Mouse (Mus musculus) embryonic facial prominence, embryonic 10.5 days (tissue): Measurements from ENCODE around the gene Ccdc175. TPM values are rescaled to one million over a fixed set of nuclear protein-coding genes. Genes with fewer than 3 reads are reported as not detected.

Source experiments
- DNase-seq: peaks from one replicate; pipeline ENCODE4 v3.0.0-alpha.2; 2017; ENCODE audit warnings: low spot score
- H3K27ac ChIP-seq: fragments of 300-500 bp; sonication (generic); replicated peaks from 2 replicates; pipeline ENCODE4 v1.5.1; 2016; ENCODE audit warnings: mild to moderate bottlenecking
- H3K27me3 ChIP-seq: fragments of 300-500 bp; sonication (generic); replicated peaks from 2 replicates; pipeline ENCODE4 v1.6.1; 2016; ENCODE audit warnings: low read depth, mild to moderate bottlenecking; ENCODE audit not compliant: poor library complexity, severe bottlenecking
- H3K36me3 ChIP-seq: fragments of 300-500 bp; sonication (generic); replicated peaks from 2 replicates; pipeline ENCODE4 v1.6.1; 2016; ENCODE audit warnings: mild to moderate bottlenecking, moderate library complexity
- H3K4me1 ChIP-seq: fragments of 300-500 bp; sonication (generic); 2 replicates; pipeline ENCODE4 v1.6.1; 2016
- H3K4me3 ChIP-seq: fragments of 300-500 bp; sonication (generic); 2 replicates; pipeline ENCODE4 v1.5.1; 2016; ENCODE audit warnings: mild to moderate bottlenecking, moderate library complexity
- H3K9me3 ChIP-seq: fragments of 300-500 bp; sonication (generic); 2 replicates; pipeline ENCODE4 v1.6.1; 2016; ENCODE audit warnings: mild to moderate bottlenecking
- WGBS: fragments of 180-500 bp; shearing (Covaris S2); methylation state at CpG from one replicate; pipeline ENCODE4 v1.1.7; 2016; 5-methylcytosine and 5-hydroxymethylcytosine counted together
- microRNA-seq: library from miRNA; unstranded; fragments of <30 nt; microRNA quantifications from one replicate; pipeline ENCODE4, GENCODE M21; 2017
- polyA plus RNA-seq: library from polyadenylated mRNA; unstranded; fragments of >200 nt; fragmentation: Nextera tagmentation; extraction: Ambion mirVana; gene quantifications from 2 replicates; pipeline ENCODE4 v1.2.1, GENCODE M21; 2016

The Ccdc175 gene
- polyA plus RNA-seq, 1 experiment from 2014 or later: not detected

DNA sequence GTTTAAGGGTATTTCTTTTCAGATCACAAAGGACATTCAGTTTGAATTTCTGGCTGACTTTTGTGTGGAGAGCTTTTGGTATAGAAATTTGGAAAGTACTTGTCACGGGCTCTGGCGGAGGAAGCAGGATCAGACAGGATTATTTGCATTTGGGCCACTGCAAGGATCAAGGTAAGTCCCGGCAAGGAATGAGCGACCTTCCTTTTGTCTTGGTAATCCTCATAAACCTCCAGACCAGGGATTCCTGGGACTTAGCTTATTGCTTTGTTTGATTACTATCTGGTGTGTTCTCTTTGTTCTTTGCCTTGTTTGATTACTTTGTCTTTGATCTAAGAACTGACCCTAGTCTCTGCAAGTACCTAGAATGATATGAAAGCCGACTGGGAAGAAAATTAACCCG lies 131.0 kb downstream of the Ccdc175 start:
- 0 out of 2 replicates have a peak, but pooled peaks cover 6% of the 10 kb centered on the region for H3K9me3 ChIP-seq
- no peaks in the 10 kb centered on the region for H3K36me3 ChIP-seq
- H3K4me1 ChIP-seq: no peaks in the 10 kb centered on the region
- WGBS: 33% methylated on average over 6 of the region's 6 CpGs
- H3K4me3 ChIP-seq: no peak overlapping the region
- H3K27ac ChIP-seq: no peak overlapping the region
- H3K27me3 ChIP-seq: 0 out of 2 replicates have a peak, but pooled peaks cover 5% of the 10 kb centered on the region
- DNase-seq: no peak

DNA sequence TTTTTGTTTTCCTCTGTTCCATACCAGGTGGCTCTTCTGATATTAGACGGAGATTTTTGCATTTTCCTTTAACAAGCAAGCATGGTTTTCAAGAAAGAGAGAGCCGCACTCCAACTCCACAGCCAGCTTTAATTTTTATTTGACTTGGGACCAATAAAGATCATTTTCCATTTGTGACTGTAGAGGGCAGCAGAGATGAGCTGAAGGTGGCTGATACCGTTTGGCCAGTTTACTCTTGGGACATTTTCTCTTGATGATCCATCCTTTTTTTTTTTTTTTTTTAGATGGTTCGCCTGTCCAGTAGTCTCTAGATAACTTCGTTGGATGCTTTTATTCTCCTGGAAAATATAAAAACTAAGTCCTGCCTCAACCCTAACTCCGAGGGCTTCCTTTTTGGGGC lies 131.5 kb downstream of the Ccdc175 start:
- 46% methylated on average over 6 of the region's 6 CpGs for WGBS

DNA sequence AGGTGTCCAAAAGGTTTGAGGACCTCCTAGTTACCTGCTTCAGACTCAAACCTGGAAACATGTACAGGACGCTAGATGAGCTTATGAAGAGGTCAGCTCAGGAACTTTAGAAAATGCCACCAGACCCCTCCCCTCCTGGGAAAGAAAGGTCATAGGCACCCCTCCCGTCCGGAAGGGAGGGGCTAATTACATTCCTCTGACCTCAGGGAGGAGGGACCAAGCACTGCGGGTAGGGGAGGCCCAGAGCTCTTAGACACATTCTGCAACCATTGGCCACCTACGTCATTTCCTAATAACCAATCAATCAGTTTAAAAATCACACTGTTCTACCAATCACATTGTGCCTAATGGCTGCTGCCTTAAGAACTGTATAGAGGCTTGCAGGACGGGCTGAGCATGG lies 132.3 kb downstream of the Ccdc175 start:
- Histone ChIP-seq H3K36me3 (no peaks in the 10 kb centered on the region), H3K27me3 (0 out of 2 replicates have a peak, but pooled peaks cover 5% of the 10 kb centered on the region), H3K27ac (no peak overlapping the region), H3K4me3 (no peak overlapping the region), H3K4me1 (no peaks in the 10 kb centered on the region), H3K9me3 (0 out of 2 replicates have a peak, but pooled peaks cover 6% of the 10 kb centered on the region)
- 77% methylated on average over 6 of the region's 6 CpGs for WGBS
- no peak for DNase-seq

More for the DNA sequence above, 131.5 kb downstream of the Ccdc175 start:
- H3K27me3 ChIP-seq: 0 out of 2 replicates have a peak, but pooled peaks cover 5% of the 10 kb centered on the region
- H3K4me3 ChIP-seq: no peak overlapping the region
- no peaks in the 10 kb centered on the region for H3K4me1 ChIP-seq
- H3K36me3 ChIP-seq: no peaks in the 10 kb centered on the region
- 0 out of 2 replicates have a peak, but pooled peaks cover 6% of the 10 kb centered on the region for H3K9me3 ChIP-seq
- no peak overlapping the region for H3K27ac ChIP-seq
- DNase-seq: no peak

Small RNAs within 50 kb of the gene (microRNA-seq; reads per million reads assigned to microRNA genes)
- not detected for gene Gm24466

Other genes starting within 250 kb of the Ccdc175 start
- gene Gpr135, start 113.9 kb downstream of the Ccdc175 start, polyA plus RNA-seq: 0.38 and 0.76 TPM in 2 replicates
- gene L3hypdh, start 99.6 kb downstream of the Ccdc175 start, polyA plus RNA-seq: 10.9 and 11.2 TPM in 2 replicates
- gene Jkamp, start 99.4 kb downstream of the Ccdc175 start, polyA plus RNA-seq: 72.1 and 72.6 TPM in 2 replicates
- 77.7 and 80.8 TPM in 2 replicates for gene Rtn1, start 224.0 kb upstream of the Ccdc175 start, polyA plus RNA-seq